Mouse (Mus musculus): ENCODE data around the gene Lce6a. TPM values are rescaled to one million over a fixed set of nuclear protein-coding genes. Genes with fewer than 3 reads are reported as not detected.

The Lce6a gene
- total RNA-seq, 2 experiments from 2014 or later: not detected

GRCm38 (mm10) chr3:92572514-92573155, 48.8 kb downstream of the Lce6a start:
- no peak for DNase-seq
- intact Hi-C loops (cut with DNase I): no loop called here

Other genes starting within 250 kb of the Lce6a start
- not detected for gene Sprr2h, start 236.0 kb downstream of the Lce6a start, total RNA-seq (2021)
- gene Sprr2i, start 213.7 kb downstream of the Lce6a start, total RNA-seq (2021): not detected
- gene Sprr2j-ps, start 203.6 kb downstream of the Lce6a start, total RNA-seq (2021): not detected
- gene Gm9774, start 192.2 kb downstream of the Lce6a start, total RNA-seq (2021): 1 to 10 TPM; 3.1 to 5.0 TPM
- gene Sprr2k, start 189.1 kb downstream of the Lce6a start, total RNA-seq (2021): not detected
- not detected for gene Sprr1b, start 182.9 kb downstream of the Lce6a start, total RNA-seq (2021)
- not detected for gene Sprr3, start 162.9 kb downstream of the Lce6a start, total RNA-seq (2021)
- gene Sprr1a, start 135.8 kb downstream of the Lce6a start, total RNA-seq (2021): not detected
- not detected for gene Sprr4, start 121.2 kb downstream of the Lce6a start, total RNA-seq (2021)
- not detected for gene 2310046K23Rik, start 87.1 kb downstream of the Lce6a start, total RNA-seq (2021)
- not detected for gene Ivl, start 47.9 kb downstream of the Lce6a start, total RNA-seq (2021)
- gene Smcp, start 32.7 kb downstream of the Lce6a start, total RNA-seq (2021): not detected
- not detected for gene 2210017I01Rik, start 14.2 kb downstream of the Lce6a start, total RNA-seq (2021)
- gene Lce1a1, start 26.6 kb upstream of the Lce6a start, total RNA-seq (2021): not detected
- not detected for gene Lce1b, start 35.3 kb upstream of the Lce6a start, total RNA-seq (2021)
- not detected for gene Lce1a2, start 48.7 kb upstream of the Lce6a start, total RNA-seq (2021)
- gene Lce1c, start 57.6 kb upstream of the Lce6a start, total RNA-seq (2021): not detected
- gene Lce1d, start 65.5 kb upstream of the Lce6a start, total RNA-seq (2021): not detected
- not detected for gene Lce1e, start 87.4 kb upstream of the Lce6a start, total RNA-seq (2021)
- not detected for gene Lce1f, start 98.7 kb upstream of the Lce6a start, total RNA-seq (2021)
- not detected for gene Gm38119, start 117.4 kb upstream of the Lce6a start, total RNA-seq (2021)
- gene Lce1g, start 130.7 kb upstream of the Lce6a start, total RNA-seq (2021): not detected
- gene Lce1h, start 143.4 kb upstream of the Lce6a start, total RNA-seq (2021): not detected
- gene Lce1i, start 157.2 kb upstream of the Lce6a start, total RNA-seq (2021): not detected
- gene Lce1j, start 168.9 kb upstream of the Lce6a start, total RNA-seq (2021): not detected
- not detected for gene Lce1k, start 186.2 kb upstream of the Lce6a start, total RNA-seq (2021)
- gene Kprp, start 205.6 kb upstream of the Lce6a start, total RNA-seq (2021): not detected
- not detected for gene Lce1l, start 229.6 kb upstream of the Lce6a start, total RNA-seq (2021)
- gene 2310050C09Rik, start 248.6 kb upstream of the Lce6a start, total RNA-seq (2021): not detected

Data from heart, postnatal 14 days (tissue).